Mouse (Mus musculus) kidney, adult 2 months (tissue): ENCODE measurements at regions not wholly inside any gene's neighbourhood (a gene's known extent, or its start where the extent isn't known, plus 50 kb on each side); places are given as distances from the start of the nearest gene placed in this dataset.

Source experiments
- CTCF ChIP-seq: fragments of 200-500 bp; conservative IDR thresholded peaks from 2 replicates; pipeline ENCODE4 v1.5.1; 2011; ENCODE audit warnings: low read depth, mild to moderate bottlenecking, control low read depth, low read length, moderate library complexity, mixed read lengths; ENCODE audit not compliant: insufficient read depth, insufficient read length
- POLR2A ChIP-seq: fragments of 200-500 bp; IDR thresholded peaks from one replicate; pipeline ENCODE4 v1.6.1; 2011; ENCODE audit warnings: low read depth, low read length, control low read depth

DNA sequence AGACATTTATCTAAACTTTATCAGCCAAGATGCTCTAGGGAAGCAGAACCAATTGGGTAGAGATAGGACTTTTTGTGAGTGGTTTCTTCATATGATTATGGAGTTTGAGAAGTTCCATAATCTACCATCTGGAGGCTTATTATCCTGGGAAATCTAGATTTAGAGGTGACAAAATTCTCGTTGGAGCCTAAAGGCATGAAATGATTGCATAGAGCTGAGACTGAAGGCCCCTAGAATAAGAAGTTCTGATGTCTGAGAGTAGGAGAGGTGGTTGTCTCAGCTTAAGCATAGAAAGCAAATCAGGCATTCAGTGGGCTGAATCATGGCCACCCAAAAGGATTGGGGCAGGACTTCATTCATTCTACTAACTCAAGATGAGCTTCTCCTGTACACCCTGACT, 106.1 kb upstream of the Plppr1 start:
- TF ChIP-seq CTCF (no peak), POLR2A (no peak)
